In the genomic region with DNA sequence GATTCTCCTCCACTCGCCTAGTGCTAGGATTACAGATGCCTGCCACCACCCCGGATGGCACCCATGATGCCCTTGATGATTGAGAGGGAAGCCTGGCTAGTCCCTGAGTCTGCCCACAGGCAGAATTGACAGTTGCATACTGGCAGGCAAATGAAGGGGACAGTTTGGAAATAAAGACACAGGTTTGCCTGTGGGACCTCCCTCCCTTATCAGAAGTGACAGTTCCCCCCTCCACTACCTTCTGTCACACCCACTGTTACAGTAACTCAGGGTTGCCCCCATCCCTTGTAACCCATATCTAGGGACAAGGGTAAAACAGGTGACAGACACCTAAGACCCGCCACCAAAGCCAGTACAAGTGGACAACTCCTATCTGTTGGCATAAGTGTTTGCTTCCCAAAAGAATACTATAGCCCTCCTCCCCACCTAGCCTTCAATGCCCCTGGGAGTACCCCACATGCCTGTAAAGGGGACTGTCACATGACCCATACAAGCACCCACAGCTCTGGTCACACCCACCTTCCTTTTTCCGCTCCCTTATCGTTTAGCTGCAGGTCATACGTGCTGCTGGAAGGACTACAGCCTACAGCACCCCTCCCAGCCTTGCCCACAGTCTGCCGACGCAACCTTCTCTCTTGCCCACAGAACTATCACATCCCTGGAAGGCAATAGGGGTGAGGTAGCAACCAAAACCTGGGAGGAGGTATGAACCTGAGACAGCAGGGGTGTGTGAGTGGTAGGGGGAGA, we compare ENCODE assay signal across 16 mouse cellular contexts. TPM values are rescaled to one million over a fixed set of nuclear protein-coding genes. Genes with fewer than 3 reads are reported as not detected.
DNase-seq lines count a peak whose midpoint lies in the region; ATAC-seq and TF ChIP-seq lines count a peak whose summit lies in the region.
"Had no signal": no experiment of that assay in that cellular context is flagged by ENCODE, and none has a peak within 500 bp of the region (broad histone marks: within the 10 kb centered on the region; RNA-seq: fewer than 3 reads in every experiment).

No protein-coding gene starts in this region.

- peaks cover 71% of the 10 kb centered on the region for H3K4me1 ChIP-seq in heart, embryonic 12.5 days (replicated peaks)
- H3K4me1 ChIP-seq in G1E (ENCODE audit: insufficient read depth, low read depth, low read length), result peaks cover 81% of the 10 kb centered on the region
- H3K4me1 ChIP-seq: limb, embryonic 12.5 days had no signal

- no peak for TF ChIP-seq CTCF in G1E (IDR thresholded peaks at IDR 0.05; ENCODE audit: low read depth, low read length)
- TF ChIP-seq CTCF in left cerebral cortex, adult 2 months (IDR thresholded peaks at IDR 0.05), result no peak

- intact Hi-C loops in heart, postnatal 10 days (cut with DNase I), result no loop called here
- intact Hi-C loops in left cerebral cortex, adult 2 months (cut with DNase I), result no loop called here

- DNase-seq in heart, postnatal 10 days, result no peak
- peak; percentile 75 for DNase-seq in G1E (ENCODE audit: low spot score)
- DNase-seq in adrenal gland, postnatal 14 days, result no peak
- no peak for DNase-seq in left cerebral cortex, adult 2 months (ENCODE audit: extremely low spot score in 1 of 2, low spot score in 2 of 2)
- DNase-seq in gastrocnemius, postnatal 25 days, result no peak
- DNase-seq: adrenal gland, postnatal 36 days; cerebellum, postnatal 14 days; gastrocnemius, postnatal 36 days; kidney, adult 18-20 months; right cerebral cortex, adult 18-20 months; thymus, postnatal 14 days had no signal

- 59% methylated on average over 8 of the region's 8 CpGs for WGBS in heart, embryonic 12.5 days

- peak overlapping the region; percentile 31; the same call in 1 of the 2 replicates for H3K27ac ChIP-seq in heart, embryonic 12.5 days (ENCODE audit: poor library complexity, severe bottlenecking)
- H3K27ac ChIP-seq in left cerebral cortex, adult 2 months, result no peak overlapping the region
- H3K27ac ChIP-seq: limb, embryonic 12.5 days had no signal

- H3K9me3 ChIP-seq in heart, embryonic 12.5 days (replicated peaks), result no peaks in the 10 kb centered on the region
- H3K9me3 ChIP-seq in G1E (replicated peaks), result no peaks in the 10 kb centered on the region
- H3K9me3 ChIP-seq: limb, embryonic 12.5 days had no signal

- H3K9ac ChIP-seq in heart, embryonic 12.5 days, result no peak overlapping the region
- H3K9ac ChIP-seq: limb, embryonic 12.5 days had no signal

- peak; percentile 94 for ATAC-seq in heart, embryonic 12.5 days (ENCODE audit: insufficient number of reproducible peaks, low FRiP score)
- peak; percentile 87 for ATAC-seq in G1E (ENCODE audit: extremely low read depth, insufficient number of reproducible peaks, low FRiP score, poor library complexity, severe bottlenecking)
- peak; percentile 94 for ATAC-seq in erythroid progenitor cell, adult 5-6 weeks (replicated peaks; ENCODE audit: low FRiP score, poor library complexity, severe bottlenecking)
- peak; percentile 78 for ATAC-seq in megakaryocyte progenitor cell, adult 5-6 weeks (replicated peaks; ENCODE audit: poor library complexity)

- H3K36me3 ChIP-seq in heart, embryonic 12.5 days, result peaks cover 23% of the 10 kb centered on the region
- peaks cover 61% of the 10 kb centered on the region for H3K36me3 ChIP-seq in G1E (replicated peaks)
- H3K36me3 ChIP-seq: limb, embryonic 12.5 days had no signal

- no peaks in the 10 kb centered on the region for H3K27me3 ChIP-seq in heart, embryonic 12.5 days (replicated peaks)
- no peaks in the 10 kb centered on the region for H3K27me3 ChIP-seq in G1E (ENCODE audit: insufficient read depth, low read length)
- H3K27me3 ChIP-seq: limb, embryonic 12.5 days had no signal

- H3K4me3 ChIP-seq in heart, embryonic 12.5 days, result no peak overlapping the region
- H3K4me3 ChIP-seq in G1E (ENCODE audit: low read depth, low read length), result peak overlapping the region; percentile 58; the same call in 1 of the 2 replicates
- H3K4me3 ChIP-seq in left cerebral cortex, adult 2 months, result no peak overlapping the region
- H3K4me3 ChIP-seq: limb, embryonic 12.5 days had no signal

- 0 out of 2 replicates have a peak overlapping the region, but pooled peaks have one; percentile 1 for H3K4me2 ChIP-seq in heart, embryonic 12.5 days
- H3K4me2 ChIP-seq: limb, embryonic 12.5 days; midbrain, embryonic 11.5 days had no signal

RNA-seq across cellular contexts. Expression of a gene that starts 37.0 kb away (rescaled TPM):
- 37.4 and 39.5 TPM in 2 replicates for polyA plus RNA-seq in heart, embryonic 12.5 days (2016; fragmentation: Nextera tagmentation; extraction: Ambion mirVana)
- 100 to 1,000 TPM; 137 to 148 TPM for total RNA-seq in heart, postnatal 10 days (2021)
- total RNA-seq in G1E (2014; fragmentation: Nextera tagmentation), result 107 and 109 TPM in 2 replicates
- total RNA-seq in G1E (2017), result 20.4 and 20.9 TPM in 2 replicates
- 29.8 and 38.1 TPM in 2 replicates for polyA plus RNA-seq in G1E (2012)
- 168 and 179 TPM in 2 replicates for total RNA-seq in erythroid progenitor cell, adult 5-6 weeks (2015; ENCODE audit: low replicate concordance)
- total RNA-seq in erythroid progenitor cell, adult 5-6 weeks (2017; ENCODE audit: low replicate concordance), result 159 and 259 TPM in 2 replicates
- 11.3 and 16.1 TPM in 2 replicates for total RNA-seq in megakaryocyte progenitor cell, adult 5-6 weeks (2015)
- total RNA-seq in megakaryocyte progenitor cell, adult 5-6 weeks (2017), result 7.4 and 8.3 TPM in 2 replicates
- 56.9 and 59.6 TPM in 2 replicates for total RNA-seq in adrenal gland, postnatal 14 days (2021)
- 100 to 1,000 TPM; 127 to 141 TPM for total RNA-seq in left cerebral cortex, adult 2 months (2021)
- 10 to 100 TPM; 61.6 to 65.3 TPM for total RNA-seq in gastrocnemius, postnatal 25 days (2021)
